Mouse (Mus musculus) MEL (cell line): Measurements from ENCODE around the gene Tamm41. TPM values are rescaled to one million over a fixed set of nuclear protein-coding genes. Genes with fewer than 3 reads are reported as not detected.

Experiments
- DNase-seq: peaks from one replicate; pipeline ENCODE4 v3.0.0; 2011; ENCODE audit warnings: low read depth, low spot score
- H3K27ac ChIP-seq: 2 replicates; pipeline ENCODE4 v1.5.1; 2012; ENCODE audit warnings: low read depth, mild to moderate bottlenecking, control low read depth, low read length, moderate library complexity; ENCODE audit not compliant: control insufficient read depth
- H3K27me3 ChIP-seq, 2 experiments: fragments of 150-350 bp in 1 of 2; sonication (generic) in 1 of 2; 2 replicates each; pipeline ENCODE4 v1.6.1; 2012; ENCODE audit warnings: low read length in 2 of 2, mild to moderate bottlenecking in 2 of 2, improper control_type of control experiment in 1 of 2, moderate library complexity in 1 of 2; ENCODE audit not compliant: insufficient read depth in 2 of 2, control insufficient read depth in 1 of 2
- H3K36me3 ChIP-seq, 2 experiments: 2 replicates each; pipeline ENCODE4 v1.6.1; 2012 to 2014; ENCODE audit warnings: low read length in 2 of 2, improper control_type of control experiment in 1 of 2, inconsistent platforms in 1 of 2, mild to moderate bottlenecking in 1 of 2; ENCODE audit not compliant: insufficient read depth in 2 of 2, control insufficient read depth in 1 of 2
- H3K4me1 ChIP-seq, 2 experiments: fragments of 150-350 bp in 1 of 2; sonication (generic) in 1 of 2; 2 replicates each; pipeline ENCODE4 v1.6.1; 2012; ENCODE audit warnings: low read length in 2 of 2, improper control_type of control experiment in 1 of 2, mild to moderate bottlenecking in 1 of 2; ENCODE audit not compliant: insufficient read depth in 2 of 2, control insufficient read depth in 1 of 2
- H3K4me3 ChIP-seq, 2 experiments: fragments of 150-350 bp in 1 of 2; sonication (generic) in 1 of 2; 2 replicates each; pipeline ENCODE4 v1.5.1; 2012; ENCODE audit warnings: low read depth in 2 of 2, low read length in 2 of 2, mild to moderate bottlenecking in 2 of 2, moderate library complexity in 2 of 2, control low read depth in 1 of 2, improper control_type of control experiment in 1 of 2; ENCODE audit not compliant: control insufficient read depth in 1 of 2, insufficient read depth in 1 of 2
- H3K79me2 ChIP-seq: 2 replicates; pipeline ENCODE4 v1.6.1; 2012; ENCODE audit warnings: mild to moderate bottlenecking, low read length, moderate library complexity; ENCODE audit not compliant: control insufficient read depth, poor library complexity, insufficient read depth
- H3K9ac ChIP-seq: 2 replicates; pipeline ENCODE4 v1.6.1; 2012; ENCODE audit warnings: low read depth, mild to moderate bottlenecking, control low read depth, low read length, moderate library complexity; ENCODE audit not compliant: control insufficient read depth, poor library complexity, severe bottlenecking
- H3K9me3 ChIP-seq: fragments of 150-350 bp; sonication (generic); replicated peaks from 2 replicates; pipeline ENCODE4 v1.6.1; 2012; ENCODE audit warnings: mild to moderate bottlenecking, low read length, improper control_type of control experiment, moderate library complexity; ENCODE audit not compliant: insufficient read depth
- CHD1 ChIP-seq: IDR thresholded peaks from 2 replicates; pipeline ENCODE4 v1.6.1; 2012; ENCODE audit warnings: low read depth, mild to moderate bottlenecking, inconsistent platforms, low read length, improper control_type of control experiment
- CHD2 ChIP-seq: IDR thresholded peaks from 2 replicates; pipeline ENCODE4 v1.6.1; 2011; ENCODE audit warnings: low read length, improper control_type of control experiment
- CTCF ChIP-seq, 3 experiments: IDR thresholded peaks in 2 of 3; conservative IDR thresholded peaks in 1 of 3; 2 replicates each; pipeline ENCODE4 v1.5.1; 2011 to 2012; ENCODE audit warnings: low read length in 3 of 3, low read depth in 2 of 3, mild to moderate bottlenecking in 2 of 3, improper control_type of control experiment in 1 of 3, inconsistent platforms in 1 of 3, mixed read lengths in 1 of 3, moderate library complexity in 1 of 3; ENCODE audit not compliant: control insufficient read depth in 1 of 3, insufficient read depth in 1 of 3, poor library complexity in 1 of 3, severe bottlenecking in 1 of 3
- ELF1 ChIP-seq: IDR thresholded peaks from 2 replicates; pipeline ENCODE4 v1.6.1; 2014; ENCODE audit warnings: low read depth, mild to moderate bottlenecking, inconsistent platforms, low read length, improper control_type of control experiment, moderate library complexity
- EP300 ChIP-seq, 2 experiments: IDR thresholded peaks; 2 replicates each; pipeline ENCODE4 v1.6.1; 2011; ENCODE audit warnings: improper control_type of control experiment in 2 of 2, low read length in 2 of 2, low read depth in 1 of 2, mild to moderate bottlenecking in 1 of 2
- GABPA ChIP-seq: IDR thresholded peaks from 2 replicates; pipeline ENCODE4 v1.6.1; 2012; ENCODE audit warnings: low read depth, mild to moderate bottlenecking, inconsistent platforms, low read length, improper control_type of control experiment, moderate library complexity
- GATA1 ChIP-seq: IDR thresholded peaks from 2 replicates; pipeline ENCODE4 v1.6.1; 2011; ENCODE audit warnings: low read depth, low read length, improper control_type of control experiment
- HCFC1 ChIP-seq: IDR thresholded peaks from 2 replicates; pipeline ENCODE4 v1.6.1; 2012; ENCODE audit warnings: low read depth, mild to moderate bottlenecking, inconsistent platforms, low read length, improper control_type of control experiment, moderate library complexity
- JUND ChIP-seq: IDR thresholded peaks from 2 replicates; pipeline ENCODE4 v1.6.1; 2011; ENCODE audit warnings: low read depth, mild to moderate bottlenecking, improper control_type of control experiment, low read length
- KAT2A ChIP-seq: conservative IDR thresholded peaks from 2 replicates; pipeline ENCODE4 v1.6.1; 2012; ENCODE audit warnings: low read depth, low read length, improper control_type of control experiment, inconsistent platforms
- MAFK ChIP-seq: IDR thresholded peaks from 2 replicates; pipeline ENCODE4 v1.6.1; 2011; ENCODE audit warnings: low read depth, mild to moderate bottlenecking, low read length, improper control_type of control experiment, borderline replicate concordance
- MYB ChIP-seq: IDR thresholded peaks from 2 replicates; pipeline ENCODE4 v1.6.1; 2011; ENCODE audit warnings: mild to moderate bottlenecking, low read depth, low read length, improper control_type of control experiment
- MYC ChIP-seq: IDR thresholded peaks from 2 replicates; pipeline ENCODE4 v1.6.1; 2011; ENCODE audit warnings: low read depth, mild to moderate bottlenecking, low read length, improper control_type of control experiment, moderate library complexity
- POLR2AphosphoS2 ChIP-seq: IDR thresholded peaks from 2 replicates; pipeline ENCODE4 v1.6.1; 2011; ENCODE audit warnings: low read length, improper control_type of control experiment
- SIN3A ChIP-seq: IDR thresholded peaks from 2 replicates; pipeline ENCODE4 v1.6.1; 2012; ENCODE audit warnings: low read length, improper control_type of control experiment, inconsistent platforms
- SMC3 ChIP-seq: IDR thresholded peaks from 2 replicates; pipeline ENCODE4 v1.6.1; 2011; ENCODE audit warnings: low read depth, low read length, improper control_type of control experiment
- TAL1 ChIP-seq: IDR thresholded peaks from 2 replicates; pipeline ENCODE4 v1.6.1; 2012; ENCODE audit warnings: mild to moderate bottlenecking, inconsistent platforms, low read length, moderate library complexity, mixed read lengths
- UBTF ChIP-seq: IDR thresholded peaks from 2 replicates; pipeline ENCODE4 v1.6.1; 2012; ENCODE audit warnings: low read depth, mild to moderate bottlenecking, inconsistent platforms, low read length, improper control_type of control experiment, moderate library complexity, borderline replicate concordance; ENCODE audit not compliant: insufficient read depth
- USF2 ChIP-seq, 2 experiments: IDR thresholded peaks; 2 replicates each; pipeline ENCODE4 v1.6.1; 2011 to 2012; ENCODE audit warnings: improper control_type of control experiment in 2 of 2, low read length in 2 of 2, borderline replicate concordance in 1 of 2, inconsistent platforms in 1 of 2, low read depth in 1 of 2, mild to moderate bottlenecking in 1 of 2; ENCODE audit not compliant: insufficient read depth in 1 of 2
- ZC3H11A ChIP-seq: IDR thresholded peaks from 2 replicates; pipeline ENCODE4 v1.6.1; 2012; ENCODE audit warnings: low read depth, mild to moderate bottlenecking, inconsistent platforms, low read length, improper control_type of control experiment
- ZKSCAN1 ChIP-seq: IDR thresholded peaks from 2 replicates; pipeline ENCODE4 v1.6.1; 2012; ENCODE audit warnings: low read depth, mild to moderate bottlenecking, inconsistent platforms, low read length, improper control_type of control experiment, moderate library complexity
- ZMIZ1 ChIP-seq: IDR thresholded peaks from 2 replicates; pipeline ENCODE4 v1.6.1; 2012; ENCODE audit warnings: low read depth, mild to moderate bottlenecking, inconsistent platforms, low read length, improper control_type of control experiment, moderate library complexity
- polyA plus RNA-seq, 2 experiments: library from polyadenylated mRNA; stranded (reverse) in 1 of 2; unstranded in 1 of 2; fragments of >175 nt in 1 of 2; fragments of >200 nt in 1 of 2; gene quantifications; 2 replicates each; pipeline versions ENCODE4 v1.2.1 to v1.2.4; 2012; ENCODE audit warnings: low replicate concordance in 2 of 2, low read depth in 1 of 2; ENCODE audit not compliant: insufficient read length in 2 of 2, insufficient read depth in 1 of 2, missing spikeins in 1 of 2
- total RNA-seq: library from RNA; depleted of rRNA; stranded (reverse); fragments of 300-350 nt; gene quantifications from 2 replicates; pipeline ENCODE4 v1.2.3, GENCODE M21; 2012

The Tamm41 gene
- total and polyA plus RNA-seq, 3 experiments = 80.5 to 87.4 TPM; not detected in 1

DNA sequence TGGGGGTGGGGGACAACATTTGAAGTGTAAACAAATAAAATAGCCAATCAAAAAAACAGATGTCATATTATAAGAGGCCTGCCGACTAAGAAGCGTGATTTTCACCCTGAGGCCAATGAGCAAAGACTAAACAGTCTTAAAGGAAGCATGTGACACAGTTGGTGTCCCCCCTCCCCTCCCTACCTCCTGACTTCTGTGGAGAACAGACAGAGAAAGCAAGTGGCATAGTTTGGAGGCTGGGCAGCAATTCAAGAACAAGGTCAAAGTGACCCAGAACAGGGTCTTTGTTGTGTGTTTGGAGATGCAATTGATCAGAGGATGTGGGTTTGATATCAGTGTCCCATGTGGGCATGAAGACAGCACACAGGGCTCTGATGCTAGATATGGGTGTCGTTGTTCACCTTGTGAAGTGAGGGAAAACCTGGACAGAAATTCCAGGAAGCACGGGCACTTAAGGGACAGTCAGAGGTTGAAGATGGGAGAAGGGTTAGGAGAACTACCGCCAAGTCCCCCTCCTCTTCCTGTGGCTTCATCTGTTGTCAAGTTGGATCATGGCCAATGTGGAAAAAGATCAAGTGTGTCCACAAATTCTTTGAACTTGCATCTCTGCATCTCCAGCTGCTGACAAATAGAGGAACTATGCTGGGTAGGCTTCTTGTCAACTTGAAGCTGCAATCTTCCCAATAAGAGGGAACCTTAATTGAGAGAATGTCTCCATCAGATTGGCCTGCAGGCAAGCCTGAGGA, 25.1 kb upstream of the Tamm41 start (continued):
- no peak for TF ChIP-seq MAFK

DNA sequence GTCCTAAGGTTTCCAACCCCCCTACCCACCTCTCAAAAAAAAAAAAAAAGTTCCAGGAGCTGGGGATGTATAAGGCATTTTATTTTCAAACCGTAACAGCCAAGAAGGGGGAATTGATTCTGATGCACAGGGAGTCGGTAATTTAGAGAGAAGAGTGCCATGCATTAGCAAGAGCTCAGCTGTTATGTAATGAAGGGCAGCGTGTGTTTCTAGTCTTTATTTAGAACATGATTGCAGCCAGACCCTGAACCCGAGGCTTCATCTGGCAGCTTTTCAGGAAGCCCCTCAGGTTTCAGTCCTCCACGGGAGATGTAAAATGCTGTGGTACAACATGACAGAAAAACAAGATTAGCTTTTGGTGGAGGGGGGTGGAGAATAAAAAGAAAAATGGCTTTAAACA, 21.6 kb upstream of the Tamm41 start:
- no peak for DNase-seq
- H3K9me3 ChIP-seq = no peaks in the 10 kb centered on the region
- no peak overlapping the region for H3K9ac ChIP-seq
- H3K79me2 ChIP-seq = no peaks in the 10 kb centered on the region
- no peak overlapping the region for H3K27ac ChIP-seq
- no peaks in the 10 kb centered on the region for H3K36me3 ChIP-seq
- H3K4me1 ChIP-seq = no peaks in the 10 kb centered on the region
- peaks cover 5 to 14% of the 10 kb centered on the region in 2 experiments; a peak in 3 of 4 replicates for H3K27me3 ChIP-seq
- no peak for TF ChIP-seq KAT2A
- no peak overlapping the region for H3K4me3 ChIP-seq

DNA sequence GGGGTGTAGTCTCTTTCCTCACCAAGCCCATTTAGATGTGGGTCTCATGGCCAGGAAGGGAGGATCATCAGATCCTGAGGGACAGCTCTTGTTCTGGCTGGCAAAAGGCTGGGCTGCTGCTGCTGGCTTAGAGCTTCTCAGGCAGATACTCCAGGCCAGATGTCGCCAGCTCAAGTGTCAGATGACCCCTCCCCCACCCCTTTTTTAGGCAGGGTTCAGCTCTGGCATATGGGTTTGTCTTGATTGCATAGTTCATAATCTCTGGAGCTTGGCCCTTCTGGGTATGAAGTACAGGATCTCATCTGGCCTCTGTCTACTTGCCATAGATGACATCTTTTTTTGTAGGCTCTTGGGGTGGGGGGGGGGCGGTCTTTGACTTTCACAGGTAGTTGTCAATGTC, 19.0 kb upstream of the Tamm41 start:
- TF ChIP-seq ELF1 (no peak), GATA1 (no peak), MYB (no peak), UBTF (no peak)

DNA sequence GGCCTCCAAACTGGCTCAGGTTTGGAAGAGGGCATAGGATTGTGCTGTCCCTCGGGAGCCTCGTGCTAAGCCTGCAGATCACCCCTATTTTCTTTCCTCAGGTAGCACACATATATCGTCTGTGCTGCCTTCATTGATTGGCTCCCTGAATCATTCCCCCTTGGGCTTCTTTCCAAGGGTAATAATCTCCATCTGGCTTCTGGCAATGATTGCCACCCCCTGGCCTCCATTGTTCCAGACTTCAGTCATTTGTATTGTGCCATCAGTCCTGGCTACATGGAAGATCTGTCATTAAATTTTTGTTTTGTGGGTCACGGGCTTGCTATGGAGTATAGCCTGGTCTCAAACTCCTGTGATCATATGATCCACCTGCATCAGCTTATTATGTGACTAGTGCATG, 17.8 kb upstream of the Tamm41 start:
- H3K36me3 ChIP-seq = no peaks in the 10 kb centered on the region
- no peaks in the 10 kb centered on the region for H3K79me2 ChIP-seq
- no peaks in the 10 kb centered on the region for H3K9me3 ChIP-seq
- no peak overlapping the region for H3K9ac ChIP-seq
- no peak overlapping the region for H3K4me3 ChIP-seq
- H3K4me1 ChIP-seq = no peaks in the 10 kb centered on the region
- DNase-seq = no peak
- no peak overlapping the region for H3K27ac ChIP-seq
- peaks cover 3 to 9% of the 10 kb centered on the region in 2 experiments; a peak in 3 of 4 replicates for H3K27me3 ChIP-seq
- TF ChIP-seq ZC3H11A (no peak), ZKSCAN1 (no peak), SIN3A (no peak), MYC (no peak), SMC3 (no peak), ZMIZ1 (no peak), GABPA (no peak), EP300 (IDR thresholded peaks at IDR 0.05; ENCODE audit: low read depth in 1 of 2, low read length in 2 of 2) (no peak), JUND (no peak), USF2 (IDR thresholded peaks at IDR 0.05; ENCODE audit: borderline replicate concordance in 1 of 2, insufficient read depth in 1 of 2, low read depth in 1 of 2, low read length in 2 of 2) (no peak), MAFK (no peak), HCFC1 (no peak), POLR2AphosphoS2 (no peak), CHD2 (no peak), TAL1 (no peak), CHD1 (no peak), CTCF (IDR thresholded peaks at IDR 0.05 in 2 of 3, conservative IDR thresholded peaks at IDR 0.05 in 1 of 3; ENCODE audit: control insufficient read depth in 1 of 3, insufficient read depth in 1 of 3, low read depth in 2 of 3, low read length in 3 of 3, poor library complexity in 1 of 3, severe bottlenecking in 1 of 3) (no peak)

More for the DNA sequence above, 19.0 kb upstream of the Tamm41 start:
- Histone ChIP-seq H3K27me3 (peaks cover 3 to 9% of the 10 kb centered on the region in 2 experiments; a peak in 3 of 4 replicates), H3K36me3 (no peaks in the 10 kb centered on the region), H3K4me3 (no peak overlapping the region), H3K4me1 (no peaks in the 10 kb centered on the region), H3K27ac (no peak overlapping the region), H3K9me3 (no peaks in the 10 kb centered on the region), H3K79me2 (no peaks in the 10 kb centered on the region), H3K9ac (no peak overlapping the region)
- DNase-seq = no peak
